Mouse (Mus musculus) intestine, embryonic 16.5 days (tissue): Measurements from ENCODE around the gene Ttll1. TPM values are rescaled to one million over a fixed set of nuclear protein-coding genes. Genes with fewer than 3 reads are reported as not detected.

Source experiments
- ATAC-seq: fragments of 200-750 bp; cut with Nextera tagmentation; 2 replicates; pipeline ENCODE4 v1.8.0; 2017; ENCODE audit warnings: moderate TSS enrichment, moderate library complexity
- H3K27ac ChIP-seq: fragments of 300-500 bp; sonication (generic); 2 replicates; pipeline ENCODE4 v1.5.1; 2014; ENCODE audit warnings: mild to moderate bottlenecking, low read length
- H3K27me3 ChIP-seq: fragments of 300-500 bp; sonication (generic); replicated peaks from 2 replicates; pipeline ENCODE4 v1.6.1; 2014; ENCODE audit warnings: low read length, control low read depth, mixed read lengths; ENCODE audit not compliant: control insufficient read depth, insufficient read depth
- H3K36me3 ChIP-seq: fragments of 300-500 bp; sonication (generic); 2 replicates; pipeline ENCODE4 v1.6.1; 2014; ENCODE audit warnings: low read length, control low read depth; ENCODE audit not compliant: control insufficient read depth, insufficient read depth
- H3K4me1 ChIP-seq: fragments of 300-500 bp; sonication (generic); 2 replicates; pipeline ENCODE4 v1.6.1; 2014; ENCODE audit warnings: low read length, control low read depth, mixed read lengths; ENCODE audit not compliant: control insufficient read depth, insufficient read depth
- H3K4me2 ChIP-seq: fragments of 300-500 bp; sonication (generic); 2 replicates; pipeline ENCODE4 v1.6.1; 2014; ENCODE audit warnings: low read depth, low read length, control low read depth
- H3K4me3 ChIP-seq: fragments of 300-500 bp; sonication (generic); 2 replicates; pipeline ENCODE4 v1.5.1; 2014; ENCODE audit warnings: mild to moderate bottlenecking, low read length
- H3K9ac ChIP-seq: fragments of 300-500 bp; sonication (generic); 2 replicates; pipeline ENCODE4 v1.6.1; 2014; ENCODE audit warnings: low read depth, low read length
- H3K9me3 ChIP-seq: fragments of 300-500 bp; sonication (generic); 2 replicates; pipeline ENCODE4 v1.6.1; 2016; ENCODE audit warnings: low read length, control low read depth; ENCODE audit not compliant: control insufficient read depth
- WGBS: fragments of 180-500 bp; shearing (Covaris S2); extraction: QIAGEN DNeasy Blood & Tissue Kit; methylation state at CpG from one replicate; pipeline ENCODE4 v1.1.7; 2014; 5-methylcytosine and 5-hydroxymethylcytosine counted together
- polyA plus RNA-seq: library from polyadenylated mRNA; unstranded; fragments of >200 nt; fragmentation: Nextera tagmentation; extraction: Ambion mirVana; gene quantifications from 2 replicates; pipeline ENCODE4 v1.2.1, GENCODE M21; 2015

The Ttll1 gene
- polyA plus RNA-seq, 1 experiment from 2014 or later, result 17.1 TPM

- Histone ChIP-seq H3K27me3 (no peaks in the 10 kb centered on the region), H3K36me3 (no peaks in the 10 kb centered on the region), H3K4me1 (peaks cover 18% of the 10 kb centered on the region), H3K27ac (no peak overlapping the region), H3K9me3 (no peaks in the 10 kb centered on the region), H3K4me3 (no peak overlapping the region), H3K9ac (no peak overlapping the region), H3K4me2 (no peak overlapping the region)
- no peak for ATAC-seq
- WGBS, result 64% methylated on average over 3 of the region's 3 CpGs
Measured at GRCm38 (mm10) chr15:83478096-83478495, 32.6 kb downstream of the Ttll1 start.

DNA sequence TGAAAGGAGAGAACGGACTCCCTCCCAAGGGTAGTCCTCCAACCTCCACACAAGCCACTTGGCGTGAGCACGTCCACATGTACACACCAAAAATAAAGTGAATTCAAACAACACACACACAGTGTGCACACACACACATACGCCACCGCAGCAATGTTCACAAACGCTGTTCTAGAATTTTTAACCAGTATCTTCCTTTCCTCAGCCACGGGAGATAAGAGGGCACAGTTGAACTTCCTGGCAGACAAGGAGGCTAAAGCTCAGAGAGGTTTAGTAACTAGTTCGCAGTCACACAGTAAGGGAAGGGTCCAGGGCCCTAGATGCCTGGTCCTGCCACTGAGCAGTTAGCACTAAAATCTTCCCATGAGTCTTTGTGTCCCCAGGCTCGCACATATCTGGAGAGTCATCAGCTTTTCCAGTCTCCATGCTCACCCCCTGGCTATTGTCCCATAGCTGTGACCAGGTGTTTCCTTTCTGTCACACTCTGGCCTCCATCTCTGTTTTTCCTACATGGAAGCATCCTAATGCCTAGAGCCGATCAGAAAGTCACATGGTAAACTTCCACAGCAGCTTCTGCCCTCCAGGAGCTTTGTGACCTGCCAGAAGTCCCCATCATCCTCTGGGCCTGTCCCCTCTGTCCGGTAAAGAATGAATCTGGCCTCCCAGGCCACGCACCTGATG lies 34.0 kb downstream of the Ttll1 start:
- WGBS, result 82% methylated on average over 12 of the region's 12 CpGs

DNA sequence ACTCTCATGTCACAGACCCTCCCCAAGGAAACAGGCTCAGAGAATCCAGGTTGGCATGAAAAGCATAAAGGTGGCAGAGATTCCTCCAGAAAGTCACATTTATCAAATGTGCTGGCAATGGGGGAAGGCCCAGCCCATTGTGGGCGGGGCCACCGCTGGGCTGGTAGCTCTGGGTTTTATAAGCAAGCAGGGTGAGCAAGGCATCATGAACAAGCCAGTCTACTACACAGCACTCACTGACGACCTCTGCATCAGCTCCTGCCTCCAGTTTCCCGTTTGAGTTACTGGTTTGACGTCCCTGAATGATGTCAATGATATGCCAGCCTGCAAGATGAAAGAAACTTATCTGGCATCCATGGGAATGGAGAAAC lies 36.2 kb downstream of the Ttll1 start:
- peak overlapping the region; percentile 36; the same call in 1 of the 2 replicates for H3K9ac ChIP-seq
- H3K4me1 ChIP-seq, result peaks cover 15% of the 10 kb centered on the region
- no peaks in the 10 kb centered on the region for H3K9me3 ChIP-seq
- H3K4me2 ChIP-seq, result peak overlapping the region; percentile 35
- peak overlapping the region; percentile 11; the same call in 1 of the 2 replicates for H3K4me3 ChIP-seq
- no peaks in the 10 kb centered on the region for H3K27me3 ChIP-seq
- H3K27ac ChIP-seq, result peak overlapping the region; percentile 89
- WGBS, result 15% methylated on average over 5 of the region's 5 CpGs
- no peaks in the 10 kb centered on the region for H3K36me3 ChIP-seq
- peak; percentile 84 for ATAC-seq

More for the DNA sequence above, 34.0 kb downstream of the Ttll1 start:
- H3K27me3 ChIP-seq, result no peaks in the 10 kb centered on the region
- H3K9ac ChIP-seq, result no peak overlapping the region; the same call in 1 of the 2 replicates
- no peaks in the 10 kb centered on the region for H3K36me3 ChIP-seq
- H3K9me3 ChIP-seq, result no peaks in the 10 kb centered on the region
- no peak overlapping the region for H3K4me2 ChIP-seq
- no peak for ATAC-seq
- no peak overlapping the region for H3K4me3 ChIP-seq
- no peak overlapping the region for H3K27ac ChIP-seq
- peaks cover 18% of the 10 kb centered on the region for H3K4me1 ChIP-seq

DNA sequence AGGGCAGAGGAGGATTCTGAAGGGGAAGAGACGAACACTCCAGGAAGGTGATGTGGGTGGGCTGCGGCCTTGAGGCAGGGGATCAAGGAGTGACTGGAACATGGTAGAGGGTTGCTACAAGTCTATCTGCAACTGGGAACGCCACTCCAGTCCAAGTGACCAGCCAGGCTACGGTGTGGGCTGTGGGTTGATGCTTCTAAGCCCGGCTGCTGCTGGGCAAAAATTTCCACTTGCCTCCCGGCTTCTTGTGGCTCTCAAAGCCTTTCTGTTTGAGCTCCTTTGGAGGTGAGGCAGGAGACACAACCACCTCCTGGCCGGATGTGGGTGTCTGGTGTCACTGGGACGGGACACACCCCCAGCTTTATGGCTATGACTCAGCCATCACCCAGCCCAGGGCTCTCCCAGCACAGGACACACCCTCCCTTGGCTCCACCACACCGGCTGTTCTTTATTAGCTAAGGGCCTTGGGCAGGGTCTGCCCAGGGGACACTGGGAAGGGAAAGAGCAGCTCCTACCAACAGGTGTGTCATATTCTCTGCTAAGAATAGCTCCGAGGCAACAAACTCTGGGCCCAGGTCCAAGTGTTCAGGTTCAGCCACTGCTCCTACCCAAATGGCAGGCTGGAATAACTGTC lies 36.7 kb downstream of the Ttll1 start:
- H3K27me3 ChIP-seq, result no peaks in the 10 kb centered on the region
- 0 out of 2 replicates have a peak overlapping the region, but pooled peaks have one; percentile 36 for H3K9ac ChIP-seq
- H3K36me3 ChIP-seq, result no peaks in the 10 kb centered on the region
- WGBS, result 39% methylated on average over 10 of the region's 10 CpGs
- H3K9me3 ChIP-seq, result no peaks in the 10 kb centered on the region
- H3K27ac ChIP-seq, result peak overlapping the region; percentile 89
- peak; percentile 99 for ATAC-seq
- peak overlapping the region; percentile 35 for H3K4me2 ChIP-seq
- H3K4me1 ChIP-seq, result peaks cover 15% of the 10 kb centered on the region
- peak overlapping the region; percentile 11; the same call in 1 of the 2 replicates for H3K4me3 ChIP-seq

DNA sequence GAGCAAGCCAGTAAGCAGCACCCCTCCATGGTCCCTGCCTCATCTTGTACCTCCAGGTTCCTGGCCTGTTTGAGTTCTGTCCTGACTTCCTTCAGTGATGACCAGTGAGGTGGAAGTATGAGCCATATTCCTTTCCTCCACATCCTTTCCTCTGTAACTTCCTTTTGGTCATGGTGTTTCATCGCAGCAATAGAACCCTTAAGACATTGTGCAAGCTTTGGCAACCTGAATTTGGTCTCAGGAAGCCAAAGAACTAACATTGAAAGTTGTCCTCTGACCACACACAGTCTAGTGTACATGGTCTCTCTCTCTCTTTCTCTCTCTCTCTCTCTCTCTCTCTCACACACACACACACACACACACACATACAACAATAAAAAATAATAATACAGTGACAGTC lies 37.4 kb downstream of the Ttll1 start:
- no peaks in the 10 kb centered on the region for H3K27me3 ChIP-seq
- peaks cover 15% of the 10 kb centered on the region for H3K4me1 ChIP-seq
- no peak for ATAC-seq
- peak overlapping the region; percentile 89; the same call in 1 of the 2 replicates for H3K27ac ChIP-seq
- WGBS, result 90% methylated on average over 1 of the region's 1 CpGs
- no peak overlapping the region for H3K4me3 ChIP-seq
- no peaks in the 10 kb centered on the region for H3K9me3 ChIP-seq
- H3K4me2 ChIP-seq, result no peak overlapping the region
- H3K9ac ChIP-seq, result no peak overlapping the region
- no peaks in the 10 kb centered on the region for H3K36me3 ChIP-seq

- no peak overlapping the region for H3K4me2 ChIP-seq
- H3K27me3 ChIP-seq, result no peaks in the 10 kb centered on the region
- no peak overlapping the region for H3K4me3 ChIP-seq
- H3K36me3 ChIP-seq, result no peaks in the 10 kb centered on the region
- no peaks in the 10 kb centered on the region for H3K9me3 ChIP-seq
- peaks cover 15% of the 10 kb centered on the region for H3K4me1 ChIP-seq
- no peak overlapping the region for H3K27ac ChIP-seq
- WGBS, result 66% methylated on average over 7 of the region's 7 CpGs
- no peak for ATAC-seq
- no peak overlapping the region for H3K9ac ChIP-seq
Measured at GRCm38 (mm10) chr15:83471476-83471875, 39.2 kb downstream of the Ttll1 start.

DNA sequence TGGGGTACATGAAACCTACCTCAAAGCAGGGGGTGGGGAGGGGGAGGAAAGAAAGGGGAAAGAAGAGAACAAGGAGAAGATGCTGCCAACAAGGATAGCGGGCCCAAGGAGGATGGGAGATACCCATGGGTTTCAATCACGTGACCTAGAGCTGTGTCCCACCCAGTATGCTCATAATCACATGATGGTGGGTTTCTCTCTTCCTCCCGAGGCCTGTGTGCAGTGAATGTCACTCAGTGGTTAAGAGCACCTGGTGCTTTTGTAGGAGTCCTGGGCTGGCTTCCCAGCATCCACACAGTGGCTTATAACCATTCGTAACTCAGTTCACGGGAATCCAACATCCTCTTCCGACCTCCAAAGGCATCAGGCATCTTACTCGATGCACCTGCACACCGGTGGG lies 40.2 kb downstream of the Ttll1 start:
- Histone ChIP-seq H3K4me2 (no peak overlapping the region), H3K9ac (no peak overlapping the region), H3K4me1 (peaks cover 15% of the 10 kb centered on the region), H3K27ac (no peak overlapping the region), H3K36me3 (no peaks in the 10 kb centered on the region), H3K9me3 (no peaks in the 10 kb centered on the region), H3K27me3 (no peaks in the 10 kb centered on the region), H3K4me3 (no peak overlapping the region)
- no peak for ATAC-seq
- WGBS, result 82% methylated on average over 8 of the region's 8 CpGs

DNA sequence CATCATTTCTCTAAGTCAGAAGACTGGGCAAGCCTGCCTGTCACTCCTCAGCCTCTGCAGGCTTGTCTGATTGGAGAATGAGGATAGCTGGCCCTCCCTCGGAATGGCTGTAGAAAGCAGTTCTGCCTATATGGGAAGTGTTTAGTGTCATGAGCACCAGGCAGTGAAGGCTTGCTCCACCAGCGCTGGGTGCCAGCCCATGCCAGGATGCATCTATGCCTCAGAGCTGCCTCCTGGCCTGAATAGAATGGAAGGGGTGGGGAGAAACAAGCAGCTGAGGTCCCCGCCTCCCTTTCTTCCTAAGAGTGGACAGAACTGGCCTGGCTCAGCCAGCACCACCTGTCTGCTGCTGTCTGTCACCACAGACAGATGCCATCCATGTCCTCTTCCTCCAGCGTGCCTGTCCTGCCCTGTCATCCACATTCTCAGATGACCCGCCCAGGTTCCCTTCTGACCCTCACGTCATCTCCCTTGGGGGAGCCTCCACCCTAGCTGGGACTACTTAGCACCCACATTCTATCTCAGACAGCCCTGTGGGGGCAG lies 41.3 kb downstream of the Ttll1 start:
- Histone ChIP-seq H3K4me3 (no peak overlapping the region), H3K27me3 (no peaks in the 10 kb centered on the region), H3K4me2 (no peak overlapping the region), H3K36me3 (no peaks in the 10 kb centered on the region), H3K9me3 (no peaks in the 10 kb centered on the region), H3K27ac (no peak overlapping the region), H3K9ac (no peak overlapping the region), H3K4me1 (peaks cover 8% of the 10 kb centered on the region; the same call in 1 of the 2 replicates)
- 63% methylated on average over 6 of the region's 6 CpGs for WGBS
- no peak for ATAC-seq

DNA sequence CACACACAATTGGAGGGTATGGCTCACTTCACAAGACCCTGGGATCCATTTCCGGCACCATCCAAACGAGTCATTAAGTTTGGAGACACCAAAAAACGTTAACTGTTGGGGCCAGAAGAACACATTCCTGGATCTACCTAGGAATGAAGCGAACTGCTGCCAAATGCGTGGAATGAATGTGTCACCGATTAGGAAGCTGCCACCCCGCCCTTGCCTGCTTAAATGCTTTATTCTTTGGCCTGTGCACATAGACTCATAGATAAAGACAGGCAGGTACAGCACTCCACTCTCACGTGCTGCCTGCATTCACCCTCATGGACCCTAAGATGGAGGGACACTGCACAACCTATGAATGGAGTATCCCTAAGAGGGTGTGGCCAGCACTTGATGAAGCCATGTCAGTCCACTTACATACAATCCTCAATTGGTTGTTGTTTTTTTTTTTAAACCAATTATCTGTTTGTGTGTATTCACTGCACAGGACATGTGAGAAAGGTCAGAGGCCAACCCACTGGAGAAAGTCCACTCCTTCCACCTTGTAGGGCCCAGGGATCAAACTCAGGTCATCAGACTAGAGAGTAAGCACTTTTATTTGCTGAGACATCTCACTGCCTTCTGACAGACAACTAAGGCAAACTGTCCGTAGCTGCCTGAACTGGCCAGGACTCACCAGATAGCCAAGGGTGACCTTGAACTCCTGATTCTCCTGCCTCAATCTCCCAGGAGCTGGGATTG lies 43.3 kb downstream of the Ttll1 start:
- H3K9ac ChIP-seq, result no peak overlapping the region
- H3K4me1 ChIP-seq, result peaks cover 10% of the 10 kb centered on the region
- H3K9me3 ChIP-seq, result no peaks in the 10 kb centered on the region
- no peaks in the 10 kb centered on the region for H3K27me3 ChIP-seq
- no peak for ATAC-seq
- 66% methylated on average over 9 of the region's 9 CpGs for WGBS
- H3K4me3 ChIP-seq, result no peak overlapping the region
- H3K27ac ChIP-seq, result no peak overlapping the region
- no peaks in the 10 kb centered on the region for H3K36me3 ChIP-seq
- no peak overlapping the region for H3K4me2 ChIP-seq
